Mouse (Mus musculus) embryonic facial prominence, embryonic 11.5 days (tissue): ENCODE measurements around the gene Srsf6. TPM values are rescaled to one million over a fixed set of nuclear protein-coding genes. Genes with fewer than 3 reads are reported as not detected.
"Not testable (repeated sequence)": the region's sequence is repeated elsewhere in the genome, so short reads cannot be mapped to it uniquely, and the experiment has no call there.

Experiments
- ATAC-seq: fragments of 200-750 bp; cut with Nextera tagmentation; replicated peaks from 2 replicates; pipeline ENCODE4 v1.8.0; 2017; ENCODE audit warnings: low read depth; ENCODE audit not compliant: insufficient number of reproducible peaks, low FRiP score, low TSS enrichment
- DNase-seq: peaks from one replicate; pipeline ENCODE4 v3.0.0-alpha.2; 2015; ENCODE audit warnings: low spot score
- H3K27ac ChIP-seq: fragments of 300-500 bp; sonication (generic); replicated peaks from 2 replicates; pipeline ENCODE4 v1.5.1; 2014; ENCODE audit warnings: mild to moderate bottlenecking, low read depth, low read length, control low read depth
- H3K27me3 ChIP-seq: fragments of 300-500 bp; sonication (generic); 2 replicates; pipeline ENCODE4 v1.6.1; 2014; ENCODE audit warnings: mild to moderate bottlenecking, low read length, moderate library complexity, mixed read lengths; ENCODE audit not compliant: control insufficient read depth, insufficient read depth
- H3K36me3 ChIP-seq: fragments of 300-500 bp; sonication (generic); replicated peaks from 2 replicates; pipeline ENCODE4 v1.6.1; 2014; ENCODE audit warnings: low read depth, mild to moderate bottlenecking, low read length, moderate library complexity, mixed read lengths; ENCODE audit not compliant: control insufficient read depth, insufficient read depth
- H3K4me1 ChIP-seq: fragments of 300-500 bp; sonication (generic); 2 replicates; pipeline ENCODE4 v1.6.1; 2014; ENCODE audit warnings: low read length, mixed read lengths; ENCODE audit not compliant: control insufficient read depth, insufficient read depth
- H3K4me2 ChIP-seq: fragments of 300-500 bp; sonication (generic); 2 replicates; pipeline ENCODE4 v1.6.1; 2014; ENCODE audit warnings: low read depth, mild to moderate bottlenecking, control low read depth, low read length, moderate library complexity
- H3K4me3 ChIP-seq: fragments of 300-500 bp; sonication (generic); 2 replicates; pipeline ENCODE4 v1.5.1; 2014; ENCODE audit warnings: low read depth, low read length, control low read depth
- H3K9ac ChIP-seq: fragments of 300-500 bp; sonication (generic); replicated peaks from 2 replicates; pipeline ENCODE4 v1.6.1; 2014; ENCODE audit warnings: mild to moderate bottlenecking, control low read depth, low read length
- H3K9me3 ChIP-seq: fragments of 300-500 bp; sonication (generic); replicated peaks from 2 replicates; pipeline ENCODE4 v1.6.1; 2016; ENCODE audit warnings: mild to moderate bottlenecking, low read length, inconsistent platforms, mixed read lengths; ENCODE audit not compliant: control insufficient read depth
- WGBS: fragments of 180-500 bp; shearing (Covaris S2); extraction: QIAGEN DNeasy Blood & Tissue Kit; methylation state at CpG from one replicate; pipeline ENCODE4 v1.1.7; 2014; 5-methylcytosine and 5-hydroxymethylcytosine counted together
- polyA plus RNA-seq: library from polyadenylated mRNA; unstranded; fragments of >200 nt; fragmentation: Nextera tagmentation; extraction: Ambion mirVana; gene quantifications from 2 replicates; pipeline ENCODE4 v1.2.1, GENCODE M21; 2014

Srsf6 gene
- polyA plus RNA-seq: 301 and 327 TPM in 2 replicates

GRCm38 (mm10) chr2:162931123-162931673, at the start of gene Srsf6:
Gene Srsf6, plus strand, starts transcription at chr2:162931528.
- Histone ChIP-seq H3K27me3 (no peaks in the 10 kb centered on the region), H3K4me2 (peak within 1 kb of the TSS; percentile 74), H3K27ac (peak within 1 kb of the TSS; percentile 94), H3K4me3 (peak within 1 kb of the TSS; percentile 98), H3K4me1 (no peaks in the 10 kb centered on the region), H3K9me3 (no peaks in the 10 kb centered on the region), H3K36me3 (peaks cover 5% of the 10 kb centered on the region), H3K9ac (peak within 1 kb of the TSS; percentile 100)
- DNase-seq: peak; percentile 96
- ATAC-seq: peak; percentile 84
- under 1% methylated on average over 67 of the region's 68 CpGs for WGBS

- H3K9me3 ChIP-seq: no peaks in the 10 kb centered on the region
- no peaks in the 10 kb centered on the region for H3K27me3 ChIP-seq
- ATAC-seq: no peak
- WGBS: 82% methylated on average over 2 of the region's 2 CpGs
- no peak for DNase-seq
- H3K27ac ChIP-seq: no peak overlapping the region
- no peaks in the 10 kb centered on the region for H3K36me3 ChIP-seq
- H3K4me1 ChIP-seq: no peaks in the 10 kb centered on the region
- H3K4me3 ChIP-seq: no peak overlapping the region
- H3K9ac ChIP-seq: no peak overlapping the region
- H3K4me2 ChIP-seq: no peak overlapping the region
Measured at GRCm38 (mm10) chr2:162884101-162884500, 47.2 kb upstream of the Srsf6 start.

GRCm38 (mm10) chr2:162887121-162887520, 44.2 kb upstream of the Srsf6 start:
- H3K27me3 ChIP-seq: no peaks in the 10 kb centered on the region
- H3K4me3 ChIP-seq: no peak overlapping the region
- no peak overlapping the region for H3K27ac ChIP-seq
- no peaks in the 10 kb centered on the region for H3K36me3 ChIP-seq
- 72% methylated on average over 5 of the region's 5 CpGs for WGBS
- H3K4me2 ChIP-seq: no peak overlapping the region
- no peaks in the 10 kb centered on the region for H3K4me1 ChIP-seq
- ATAC-seq: no peak
- H3K9ac ChIP-seq: no peak overlapping the region
- no peaks in the 10 kb centered on the region for H3K9me3 ChIP-seq
- DNase-seq: no peak

GRCm38 (mm10) chr2:162888677-162889076, 42.7 kb upstream of the Srsf6 start:
- H3K4me3 ChIP-seq: no peak overlapping the region
- H3K27ac ChIP-seq: no peak overlapping the region
- H3K9ac ChIP-seq: no peak overlapping the region
- 85% methylated on average over 8 of the region's 8 CpGs for WGBS
- DNase-seq: no peak
- H3K4me2 ChIP-seq: no peak overlapping the region
- no peaks in the 10 kb centered on the region for H3K36me3 ChIP-seq
- H3K4me1 ChIP-seq: no peaks in the 10 kb centered on the region
- no peaks in the 10 kb centered on the region for H3K9me3 ChIP-seq
- ATAC-seq: no peak
- H3K27me3 ChIP-seq: no peaks in the 10 kb centered on the region

GRCm38 (mm10) chr2:162889191-162889590, 42.1 kb upstream of the Srsf6 start:
- Histone ChIP-seq H3K9ac (no peak overlapping the region), H3K36me3 (no peaks in the 10 kb centered on the region), H3K9me3 (no peaks in the 10 kb centered on the region), H3K4me2 (no peak overlapping the region), H3K4me1 (no peaks in the 10 kb centered on the region), H3K4me3 (no peak overlapping the region), H3K27ac (no peak overlapping the region), H3K27me3 (no peaks in the 10 kb centered on the region)
- ATAC-seq: no peak
- peak; percentile 6 for DNase-seq
- WGBS: 68% methylated on average over 7 of the region's 7 CpGs

GRCm38 (mm10) chr2:162889731-162890130, 41.6 kb upstream of the Srsf6 start:
- Histone ChIP-seq H3K27me3 (no peaks in the 10 kb centered on the region), H3K4me2 (no peak overlapping the region), H3K4me1 (no peaks in the 10 kb centered on the region), H3K4me3 (no peak overlapping the region), H3K36me3 (no peaks in the 10 kb centered on the region), H3K9me3 (no peaks in the 10 kb centered on the region), H3K9ac (no peak overlapping the region), H3K27ac (no peak overlapping the region)
- ATAC-seq (no peak), DNase-seq (no peak)
- 82% methylated on average over 12 of the region's 12 CpGs for WGBS

GRCm38 (mm10) chr2:162892979-162893378, 38.3 kb upstream of the Srsf6 start:
- not testable (repeated sequence) for H3K4me2 ChIP-seq, H3K36me3 ChIP-seq, H3K4me3 ChIP-seq, H3K9ac ChIP-seq, H3K27ac ChIP-seq, H3K9me3 ChIP-seq, H3K27me3 ChIP-seq, DNase-seq, ATAC-seq, H3K4me1 ChIP-seq
- 86% methylated on average over 3 of the region's 3 CpGs for WGBS

- ATAC-seq, H3K9ac ChIP-seq, H3K4me1 ChIP-seq, H3K9me3 ChIP-seq, H3K27ac ChIP-seq, H3K4me2 ChIP-seq, H3K27me3 ChIP-seq, H3K4me3 ChIP-seq, DNase-seq, H3K36me3 ChIP-seq: not testable (repeated sequence)
- 90% methylated on average over 20 of the region's 20 CpGs for WGBS
Measured at GRCm38 (mm10) chr2:162899256-162899655, 32.1 kb upstream of the Srsf6 start.
